Mouse (Mus musculus) frontal cortex, postnatal 36 days (tissue): ENCODE results near the gene Golga5.

Experiments used
- DNase-seq, 2 experiments: peaks; one replicate each; pipeline ENCODE4 v3.0.0; 2022; ENCODE audit warnings: low spot score in 2 of 2

The Golga5 gene

DNA sequence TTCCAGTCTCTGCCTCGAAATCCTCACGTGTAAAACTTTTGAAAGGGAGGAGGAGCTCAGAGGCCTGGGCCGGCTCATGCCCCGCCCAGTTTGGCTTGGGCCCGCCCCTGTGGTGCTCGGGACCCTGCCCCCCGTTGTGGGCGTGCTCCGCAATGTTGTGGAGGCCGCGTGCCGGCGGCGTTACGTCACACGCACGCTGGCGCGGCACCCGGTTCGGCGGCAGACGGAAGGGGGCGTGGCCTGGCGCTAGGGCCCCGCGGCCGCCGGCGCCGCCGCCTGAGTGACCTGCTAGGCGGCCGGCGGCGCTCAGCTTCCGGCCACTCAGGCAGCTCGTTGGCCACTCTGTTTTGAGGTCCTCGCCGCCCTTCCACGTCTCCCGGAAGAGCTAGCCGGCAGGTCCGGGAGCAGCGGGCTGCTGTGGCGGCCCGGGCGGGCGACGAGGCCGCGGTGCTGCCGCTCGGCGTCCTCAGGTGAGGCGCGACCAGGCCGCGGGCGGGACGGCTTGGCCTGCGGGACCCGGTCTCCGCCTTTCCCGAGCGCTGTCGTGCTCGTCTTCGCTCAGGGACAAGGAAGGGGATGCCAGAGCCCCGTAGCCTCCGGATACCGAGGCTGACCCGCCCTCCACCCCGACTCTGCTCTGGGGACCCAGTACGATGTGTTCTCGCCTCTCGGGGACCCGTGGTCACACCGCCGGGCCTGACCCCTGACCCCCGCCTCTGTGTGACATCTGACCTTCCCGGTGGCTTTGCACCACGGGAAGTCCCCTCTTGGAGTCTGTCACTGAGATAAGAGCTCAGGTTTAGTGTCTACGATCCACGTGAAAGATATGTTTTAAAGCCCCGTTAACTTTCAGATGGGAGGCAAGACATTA is at the start of gene Golga5:
Golga5 (plus strand) TSS at position 242 of the 871 bp plus-strand sequence.
- DNase-seq: peak; percentile 95 to 97

- no peak for DNase-seq
These were observed 49.4 kb upstream of the Golga5 start for GRCm38 (mm10) chr12:102419544-102419943.

- no peak for DNase-seq
These were observed 48.6 kb upstream of the Golga5 start for GRCm38 (mm10) chr12:102420168-102420890.

GRCm38 (mm10) chr12:102422065-102422464 is 46.9 kb upstream of the Golga5 start:
- peak; percentile 30 to 40 for DNase-seq

GRCm38 (mm10) chr12:102422623-102423320 is 46.2 kb upstream of the Golga5 start:
- DNase-seq: no peak

GRCm38 (mm10) chr12:102423625-102424024 is 45.3 kb upstream of the Golga5 start:
- no peak for DNase-seq

- DNase-seq: no peak
These were observed 44.5 kb upstream of the Golga5 start for GRCm38 (mm10) chr12:102424456-102424855.

DNA sequence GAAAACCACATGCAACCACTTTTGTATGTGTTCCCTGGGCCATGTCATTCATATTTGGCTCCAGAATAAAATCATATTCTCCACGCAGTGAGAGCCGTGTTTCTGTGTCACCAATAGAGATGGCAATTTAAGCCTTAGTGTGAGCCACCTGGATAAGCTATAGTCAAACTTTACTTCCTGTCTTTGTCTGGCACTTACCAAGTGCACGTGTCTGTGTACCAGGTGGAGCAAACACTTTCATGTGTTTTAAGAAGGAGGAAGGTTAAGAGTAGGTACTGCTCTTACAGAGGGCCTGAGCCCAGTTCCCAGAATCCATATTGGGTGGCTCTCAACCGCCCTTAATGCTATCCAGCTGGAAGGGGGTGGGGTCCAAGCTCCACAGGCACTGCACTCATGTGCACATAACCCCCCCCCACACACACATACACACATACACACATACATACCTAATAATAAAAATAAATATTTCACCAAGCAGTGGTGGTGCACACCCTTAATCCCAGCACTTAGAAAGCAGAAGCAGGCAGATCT is 43.8 kb upstream of the Golga5 start:
- no peak for DNase-seq

DNA sequence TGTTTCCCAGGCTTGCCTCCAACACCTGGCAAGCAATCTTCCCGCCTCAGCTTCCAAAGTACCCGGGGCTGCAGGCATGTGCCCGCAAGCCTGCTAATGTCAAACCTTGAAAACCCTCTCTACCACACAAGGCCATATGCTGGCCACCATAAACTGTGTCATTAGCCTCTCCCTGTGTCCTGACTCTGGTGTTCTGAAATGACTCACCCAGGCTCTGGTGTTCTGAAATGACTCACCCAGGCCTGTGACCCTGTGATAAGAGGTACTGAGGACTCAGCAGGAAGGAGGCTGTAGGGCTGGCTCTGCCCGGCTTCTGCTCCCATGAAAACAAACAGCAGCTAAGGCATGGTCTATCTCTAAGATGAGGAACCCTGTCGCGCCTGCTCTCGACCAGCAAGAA is 42.6 kb upstream of the Golga5 start:
- DNase-seq: no peak

- no peak for DNase-seq
These were observed 39.3 kb upstream of the Golga5 start for GRCm38 (mm10) chr12:102429656-102430055.

GRCm38 (mm10) chr12:102430228-102430627 is 38.7 kb upstream of the Golga5 start:
- no peak for DNase-seq

DNA sequence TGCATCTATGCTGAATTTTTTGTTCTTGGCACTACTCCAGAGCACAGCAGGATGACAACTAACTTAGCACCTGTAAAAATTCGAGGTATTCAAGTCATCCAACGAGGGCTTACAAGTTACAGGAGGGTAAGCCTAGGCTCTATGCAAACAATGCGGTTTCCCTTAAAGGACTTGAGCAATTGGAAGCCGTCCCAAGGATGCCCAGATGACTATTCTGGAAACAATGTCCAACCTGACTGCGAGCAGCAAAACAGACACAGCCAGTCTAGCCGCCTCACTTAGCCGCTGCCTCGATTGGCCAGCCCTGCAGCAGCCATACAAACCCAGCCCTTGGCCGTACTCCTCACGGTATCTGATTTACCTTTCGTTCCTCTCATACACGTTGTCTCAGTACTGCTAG is 36.7 kb upstream of the Golga5 start:
- DNase-seq: no peak

- DNase-seq: no peak
These were observed 34.8 kb upstream of the Golga5 start for GRCm38 (mm10) chr12:102434107-102434506.

- DNase-seq: no peak
These were observed 31.9 kb upstream of the Golga5 start for GRCm38 (mm10) chr12:102436939-102437526.

- DNase-seq: no peak
These were observed 31.0 kb upstream of the Golga5 start for GRCm38 (mm10) chr12:102437952-102438351.

DNA sequence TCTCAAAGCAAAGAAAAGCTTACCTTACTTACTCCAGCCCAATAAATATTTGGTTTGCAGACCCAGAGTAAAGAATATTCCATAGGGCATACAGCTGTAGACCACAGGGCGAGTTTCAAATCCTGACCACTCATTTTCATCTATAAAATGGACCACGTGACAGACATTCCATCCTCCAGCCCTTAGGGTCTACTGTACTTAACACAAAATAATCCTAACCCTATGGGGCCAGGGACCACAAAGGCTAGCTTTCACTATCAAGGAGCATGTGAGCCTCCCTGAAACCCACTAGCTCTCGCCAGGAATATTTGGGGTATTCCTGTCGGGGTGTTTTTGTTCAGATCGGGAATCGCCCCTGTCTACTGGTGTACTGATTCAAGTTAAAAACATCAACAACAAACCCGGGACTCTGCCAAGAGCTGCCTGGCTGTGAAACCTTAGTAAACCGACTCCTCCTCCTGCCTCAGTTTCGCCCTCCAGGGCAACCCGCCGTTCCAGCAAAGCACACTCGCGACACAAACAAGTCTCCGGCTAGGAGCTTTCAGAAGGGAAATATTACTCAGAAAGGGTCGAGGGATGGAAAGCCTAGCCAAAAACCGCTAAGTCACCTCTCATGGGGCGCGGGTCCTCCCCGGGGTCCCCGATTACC is 29.8 kb upstream of the Golga5 start:
- no peak for DNase-seq

GRCm38 (mm10) chr12:102439632-102440023 is 29.3 kb upstream of the Golga5 start, which contains the start of gene Lgmn:
Gene Lgmn, minus strand, starts transcription at chr12:102439813.
- DNase-seq: peak; percentile 99

- DNase-seq: no peak
These were observed 28.4 kb upstream of the Golga5 start for GRCm38 (mm10) chr12:102440551-102440950.

DNA sequence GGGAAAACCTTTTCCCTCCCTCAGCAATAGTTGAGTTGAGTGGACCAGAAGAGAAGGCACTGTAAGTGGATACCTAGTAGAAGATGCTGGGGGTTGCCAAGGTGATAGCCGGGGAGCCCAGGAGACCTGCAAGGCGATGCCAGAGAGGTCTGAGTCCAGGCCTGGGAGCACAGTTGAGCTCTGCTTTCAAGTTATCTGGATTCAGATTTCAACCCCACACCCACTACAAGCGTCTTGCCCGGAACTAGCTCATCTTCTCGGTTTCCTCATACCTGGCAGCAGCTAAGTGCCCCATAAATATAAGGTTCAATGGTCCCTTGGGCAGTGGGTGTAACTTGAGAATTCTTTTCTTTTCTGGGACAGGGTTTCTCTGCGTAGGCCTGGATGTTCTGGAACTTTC is 27.8 kb upstream of the Golga5 start:
- DNase-seq: no peak

DNA sequence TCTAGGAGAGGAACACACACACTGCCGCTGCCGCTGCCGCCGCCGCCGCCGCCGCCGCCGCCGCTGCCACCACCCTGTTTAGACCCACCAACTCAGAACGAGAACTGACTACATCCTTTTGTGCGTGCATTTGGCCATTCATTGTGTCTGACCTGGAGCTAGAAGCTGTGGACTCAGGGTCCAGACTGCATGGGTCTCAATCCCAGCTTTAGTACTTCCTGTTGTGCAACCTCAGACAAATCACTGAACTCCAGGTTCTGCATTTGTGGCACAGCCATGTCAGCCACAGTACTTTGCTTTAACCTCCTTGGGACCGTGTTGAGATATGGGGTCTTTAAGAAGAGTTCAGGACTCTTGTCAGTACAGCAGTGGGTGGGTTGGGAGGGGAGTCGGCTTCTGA is 26.3 kb upstream of the Golga5 start:
- DNase-seq: no peak

GRCm38 (mm10) chr12:102443676-102444075 is 25.3 kb upstream of the Golga5 start:
- no peak for DNase-seq
